Mouse (Mus musculus): ENCODE data around the gene Upf2. TPM values are rescaled to one million over a fixed set of nuclear protein-coding genes. Genes with fewer than 3 reads are reported as not detected.
"Not testable (repeated sequence)": the region's sequence is repeated elsewhere in the genome, so short reads cannot be mapped to it uniquely, and the experiment has no call there.

Upf2 gene
- polyA plus RNA-seq, 1 experiment: not detected

DNA sequence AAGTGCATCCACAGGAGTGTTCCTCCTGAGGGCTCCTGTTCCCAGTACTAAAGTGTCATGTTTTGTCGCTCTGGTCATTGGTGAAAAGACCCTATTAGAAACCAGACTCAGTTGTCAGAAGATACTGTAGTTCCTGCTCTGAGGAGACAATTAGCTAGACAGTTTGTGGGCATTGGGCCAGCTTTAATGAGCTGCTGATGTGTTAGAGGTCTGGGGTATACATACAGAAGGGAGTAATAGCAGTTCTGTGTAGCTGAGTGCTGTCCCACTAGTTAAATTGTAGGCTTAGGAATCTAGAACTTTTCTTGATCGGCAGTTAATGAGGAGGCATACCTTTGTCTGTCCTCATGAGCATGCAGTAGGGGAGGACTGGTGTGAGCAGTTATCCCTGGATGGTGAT, 11.0 kb downstream of the Upf2 start:
- Histone ChIP-seq H3K27ac (ENCODE audit: insufficient read depth, low read depth, low read length) (no peak overlapping the region), H3K4me1 (ENCODE audit: control insufficient read depth, insufficient read depth, low read length) (no peaks in the 10 kb centered on the region), H3K4me3 (ENCODE audit: insufficient read depth, low read depth, low read length) (no peak overlapping the region)
- WGBS: 33% methylated on average over 2 of the region's 2 CpGs
- TF ChIP-seq POLR2A (IDR thresholded peaks at IDR 0.05; ENCODE audit: insufficient read depth, low read depth, low read length) (no peak), CTCF (IDR thresholded peaks at IDR 0.05; ENCODE audit: insufficient read depth, low read depth, low read length) (no peak)

DNA sequence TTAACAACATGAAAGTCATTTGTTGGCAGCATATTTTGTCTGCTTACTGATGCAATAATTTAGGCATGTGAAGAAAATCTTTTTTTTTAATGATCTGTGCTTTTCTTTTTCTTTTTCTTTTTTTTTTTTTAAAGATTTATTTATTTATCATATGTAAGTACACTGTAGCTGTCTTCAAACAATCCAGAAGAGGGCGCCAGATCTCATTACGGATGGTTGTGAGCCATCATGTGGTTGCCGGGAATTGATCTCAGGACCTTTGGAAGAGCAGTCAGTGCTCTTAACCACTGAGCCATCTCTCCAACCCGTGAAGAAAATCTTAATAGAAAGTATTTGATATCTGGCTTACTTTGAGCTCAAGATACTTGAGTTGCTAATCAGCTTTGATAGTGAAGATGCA, 12.5 kb downstream of the Upf2 start:
- not testable (repeated sequence) for H3K27ac ChIP-seq (ENCODE audit: insufficient read depth, low read depth, low read length); H3K4me1 ChIP-seq (ENCODE audit: control insufficient read depth, insufficient read depth, low read length); H3K4me3 ChIP-seq (ENCODE audit: insufficient read depth, low read depth, low read length)
- WGBS: 95% methylated on average over 4 of the region's 4 CpGs

DNA sequence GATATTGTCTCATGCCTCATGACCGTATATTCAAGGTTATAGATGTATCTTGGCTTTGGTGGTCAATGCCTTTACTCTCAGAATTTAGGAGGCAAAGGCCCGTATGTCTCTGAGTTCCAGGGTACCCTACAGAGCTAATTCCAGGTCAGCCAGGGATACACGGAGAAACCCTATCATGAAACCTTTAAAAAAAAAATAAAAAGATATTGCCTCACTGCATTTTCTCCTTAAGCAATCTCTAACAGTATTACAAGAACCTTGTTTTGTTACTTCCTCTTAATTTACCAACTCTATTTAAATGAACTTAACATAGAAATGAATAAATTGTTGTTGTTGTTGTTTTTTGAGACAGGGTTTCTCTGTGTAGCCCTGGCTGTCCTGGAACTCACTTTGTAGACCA, 14.7 kb downstream of the Upf2 start:
- WGBS: 94% methylated on average over 3 of the region's 3 CpGs

DNA sequence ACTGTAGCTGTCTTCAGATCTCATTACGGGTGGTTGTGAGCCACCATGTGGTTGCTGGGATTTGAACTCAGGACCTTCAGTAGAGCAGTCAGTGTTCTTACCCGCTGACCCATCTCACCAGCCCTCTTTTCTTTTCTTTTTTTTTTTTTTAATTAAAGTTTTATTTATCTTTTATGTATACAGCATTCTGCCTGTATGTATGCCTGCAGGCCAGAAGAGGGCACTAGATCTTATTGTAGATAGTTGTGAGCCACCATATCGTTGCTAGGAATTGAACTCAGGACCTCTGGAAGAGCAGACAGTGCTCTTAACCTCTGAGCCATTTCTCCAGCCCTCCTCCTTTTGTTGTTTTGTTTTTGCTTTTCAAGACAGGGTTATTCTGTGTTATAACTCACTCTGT, 19.4 kb downstream of the Upf2 start:
- H3K27ac ChIP-seq (ENCODE audit: insufficient read depth, low read depth, low read length); H3K4me1 ChIP-seq (ENCODE audit: control insufficient read depth, insufficient read depth, low read length); H3K4me3 ChIP-seq (ENCODE audit: insufficient read depth, low read depth, low read length): not testable (repeated sequence)
- 95% methylated on average over 3 of the region's 3 CpGs for WGBS

More for the DNA sequence above, 14.7 kb downstream of the Upf2 start:
- Histone ChIP-seq H3K4me3 (ENCODE audit: insufficient read depth, low read depth, low read length) (no peak overlapping the region), H3K27ac (ENCODE audit: insufficient read depth, low read depth, low read length) (no peak overlapping the region), H3K4me1 (ENCODE audit: control insufficient read depth, insufficient read depth, low read length) (no peaks in the 10 kb centered on the region)
- TF ChIP-seq CTCF (IDR thresholded peaks at IDR 0.05; ENCODE audit: insufficient read depth, low read depth, low read length) (no peak), POLR2A (IDR thresholded peaks at IDR 0.05; ENCODE audit: insufficient read depth, low read depth, low read length) (no peak)

DNA sequence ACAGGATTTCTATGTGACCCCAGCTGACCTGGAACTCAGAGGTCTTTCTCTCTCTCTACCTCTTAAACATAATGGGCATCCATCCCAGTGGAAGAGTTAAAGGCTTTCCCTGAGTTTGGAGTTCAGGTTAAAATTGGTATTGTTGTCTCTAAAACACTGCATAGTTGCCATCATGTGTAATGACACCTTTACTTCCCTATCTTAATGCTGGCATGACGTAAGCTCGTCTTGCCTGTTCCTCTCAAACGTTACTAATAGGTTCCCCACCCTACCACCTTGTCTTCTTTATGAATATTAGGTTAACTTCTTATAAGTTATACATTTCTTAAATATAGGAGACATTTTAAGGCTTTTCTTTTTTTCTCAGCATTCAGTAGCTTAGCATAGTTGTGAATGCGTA, 26.3 kb downstream of the Upf2 start:
- TF ChIP-seq CTCF (IDR thresholded peaks at IDR 0.05; ENCODE audit: insufficient read depth, low read depth, low read length) (no peak), POLR2A (IDR thresholded peaks at IDR 0.05; ENCODE audit: insufficient read depth, low read depth, low read length) (no peak)
- no peak overlapping the region for H3K27ac ChIP-seq (ENCODE audit: insufficient read depth, low read depth, low read length)
- no peak overlapping the region for H3K4me3 ChIP-seq (ENCODE audit: insufficient read depth, low read depth, low read length)
- H3K4me1 ChIP-seq (ENCODE audit: control insufficient read depth, insufficient read depth, low read length): no peaks in the 10 kb centered on the region
- WGBS: 96% methylated on average over 4 of the region's 4 CpGs

DNA sequence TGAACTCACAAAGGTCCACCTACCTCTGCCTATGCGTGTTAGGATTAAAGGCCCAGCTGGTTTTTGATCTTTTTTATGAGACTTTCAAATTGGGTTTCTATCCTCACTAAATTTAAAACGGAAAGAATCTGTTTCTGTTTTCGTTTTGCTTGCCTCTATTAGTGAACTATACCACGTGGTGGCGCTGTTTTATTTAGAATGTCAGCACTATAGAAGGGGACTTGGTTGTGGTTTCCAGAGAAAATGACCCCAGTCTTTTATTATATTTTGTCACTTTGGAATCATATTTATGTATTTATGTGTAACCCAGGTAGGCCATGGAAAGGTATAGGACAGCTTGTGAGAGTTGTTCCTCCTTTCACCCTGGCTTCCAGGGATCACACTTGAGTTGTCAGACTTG, 44.3 kb downstream of the Upf2 start:
- Histone ChIP-seq H3K4me1 (ENCODE audit: control insufficient read depth, insufficient read depth, low read length) (no peaks in the 10 kb centered on the region), H3K27ac (ENCODE audit: insufficient read depth, low read depth, low read length) (no peak overlapping the region), H3K4me3 (ENCODE audit: insufficient read depth, low read depth, low read length) (no peak overlapping the region)
- 13% methylated on average over 5 of the region's 5 CpGs for WGBS
- TF ChIP-seq POLR2A (IDR thresholded peaks at IDR 0.05; ENCODE audit: insufficient read depth, low read depth, low read length): no peak
- TF ChIP-seq CTCF (IDR thresholded peaks at IDR 0.05; ENCODE audit: insufficient read depth, low read depth, low read length): no peak

DNA sequence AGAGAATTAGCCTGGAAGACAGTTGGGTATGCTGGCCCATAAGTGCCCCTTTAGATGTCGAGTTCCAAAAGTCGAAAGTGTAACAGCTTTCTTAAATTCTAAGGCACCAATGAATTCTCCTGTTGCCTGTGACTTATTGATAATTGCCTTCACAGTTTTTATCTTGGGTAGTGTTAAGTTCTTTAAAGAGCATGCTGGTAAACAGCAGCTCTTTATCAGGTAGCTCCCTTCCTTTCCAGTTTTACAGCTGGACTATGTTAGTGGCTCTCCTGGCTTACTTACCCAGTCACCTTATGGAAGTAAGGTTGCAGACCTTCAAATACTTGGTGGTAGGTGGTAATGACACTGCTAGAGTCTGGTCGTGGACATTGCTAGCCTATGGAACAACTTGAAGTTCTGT, 52.7 kb downstream of the Upf2 start:
- TF ChIP-seq CTCF (IDR thresholded peaks at IDR 0.05; ENCODE audit: insufficient read depth, low read depth, low read length) (no peak), POLR2A (IDR thresholded peaks at IDR 0.05; ENCODE audit: insufficient read depth, low read depth, low read length) (no peak)
- Histone ChIP-seq H3K4me1 (ENCODE audit: control insufficient read depth, insufficient read depth, low read length) (no peaks in the 10 kb centered on the region), H3K4me3 (ENCODE audit: insufficient read depth, low read depth, low read length) (no peak overlapping the region), H3K27ac (ENCODE audit: insufficient read depth, low read depth, low read length) (no peak overlapping the region)
- whole genome bisulfite sequencing: 85% methylated on average over 3 of the region's 3 CpGs

DNA sequence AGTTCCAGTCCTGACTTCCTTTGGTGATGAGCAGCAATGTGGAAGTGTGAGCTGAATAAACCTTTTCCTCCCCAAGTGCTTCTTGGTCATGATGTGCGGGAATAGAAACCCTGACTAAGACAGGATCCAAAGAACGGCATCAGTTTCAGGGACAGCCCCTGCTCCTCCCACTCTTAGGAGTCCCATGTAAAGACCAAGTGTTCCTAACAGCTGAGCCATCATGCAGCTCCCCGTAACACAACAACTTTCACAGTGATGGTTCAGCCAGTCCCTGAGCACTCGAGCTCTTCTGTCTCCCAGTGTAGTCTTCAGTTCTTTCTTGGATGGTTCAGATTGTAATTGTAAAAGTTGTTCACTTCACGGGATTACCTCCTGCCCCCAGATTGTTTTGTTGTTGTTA, 63.3 kb downstream of the Upf2 start:
- no peak overlapping the region for H3K27ac ChIP-seq (ENCODE audit: insufficient read depth, low read depth, low read length)

DNA sequence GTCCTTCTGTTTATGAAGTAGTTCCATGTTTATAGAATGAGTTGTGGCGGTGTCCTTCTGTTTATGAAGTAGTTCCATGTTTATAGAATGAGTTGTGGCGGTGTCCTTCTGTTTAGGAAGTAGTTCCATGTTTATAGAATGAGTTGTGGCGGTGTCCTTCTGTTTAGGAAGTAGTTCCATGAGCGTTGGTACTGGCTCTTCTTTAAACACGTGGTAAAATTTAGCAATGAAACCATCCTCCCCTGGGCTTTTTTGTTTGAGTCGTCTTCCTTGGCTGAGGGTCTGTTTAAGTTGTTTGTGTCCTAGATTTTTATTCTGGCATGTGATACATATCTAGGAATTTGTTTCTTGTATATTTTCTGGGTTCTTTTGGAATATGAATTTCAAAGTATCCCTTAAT, 63.9 kb downstream of the Upf2 start:
- 89% methylated on average over 6 of the region's 6 CpGs for WGBS
- H3K4me3 ChIP-seq (ENCODE audit: insufficient read depth, low read depth, low read length); H3K27ac ChIP-seq (ENCODE audit: insufficient read depth, low read depth, low read length); H3K4me1 ChIP-seq (ENCODE audit: control insufficient read depth, insufficient read depth, low read length): not testable (repeated sequence)

More for the DNA sequence above, 63.3 kb downstream of the Upf2 start:
- Histone ChIP-seq H3K4me1 (ENCODE audit: control insufficient read depth, insufficient read depth, low read length) (no peaks in the 10 kb centered on the region), H3K4me3 (ENCODE audit: insufficient read depth, low read depth, low read length) (no peak overlapping the region)
- WGBS: 89% methylated on average over 5 of the region's 5 CpGs
- no peak for TF ChIP-seq POLR2A (IDR thresholded peaks at IDR 0.05; ENCODE audit: insufficient read depth, low read depth, low read length)
- no peak for TF ChIP-seq CTCF (IDR thresholded peaks at IDR 0.05; ENCODE audit: insufficient read depth, low read depth, low read length)

DNA sequence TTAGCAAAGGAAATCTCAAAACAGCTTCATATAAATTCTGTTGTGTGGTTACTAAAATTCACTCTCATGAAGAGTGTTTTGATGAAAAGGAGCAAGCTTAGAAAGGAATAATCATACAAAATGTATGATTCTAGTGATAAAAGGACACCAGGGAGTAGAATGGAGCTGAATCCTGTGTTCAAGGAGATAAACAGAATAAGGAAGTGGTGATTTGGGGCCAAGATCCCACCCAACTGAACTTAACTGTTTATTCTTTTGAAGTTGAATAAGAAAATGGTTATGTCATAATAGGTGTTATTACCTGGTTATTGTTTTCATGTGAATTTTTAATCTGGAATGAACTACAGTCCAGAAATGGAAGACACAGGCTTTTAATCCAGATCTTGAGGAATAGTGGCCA, 69.3 kb downstream of the Upf2 start:
- Histone ChIP-seq H3K4me1 (ENCODE audit: control insufficient read depth, insufficient read depth, low read length) (no peaks in the 10 kb centered on the region), H3K27ac (ENCODE audit: insufficient read depth, low read depth, low read length) (no peak overlapping the region), H3K4me3 (ENCODE audit: insufficient read depth, low read depth, low read length) (no peak overlapping the region)
- TF ChIP-seq CTCF (IDR thresholded peaks at IDR 0.05; ENCODE audit: insufficient read depth, low read depth, low read length): no peak
- no peak for TF ChIP-seq POLR2A (IDR thresholded peaks at IDR 0.05; ENCODE audit: insufficient read depth, low read depth, low read length)

Data from olfactory bulb, adult 2 months (tissue).